Mouse (Mus musculus): Measurements from ENCODE around the gene Sntb2. TPM values are rescaled to one million over a fixed set of nuclear protein-coding genes. Genes with fewer than 3 reads are reported as not detected.
A peak's percentile ranks its signal among the peaks of the same experiment; 100 is the strongest.
"Not testable (repeated sequence)": the region's sequence is repeated elsewhere in the genome, so short reads cannot be mapped to it uniquely, and the experiment has no call there.

The Sntb2 gene
- total and polyA plus RNA-seq, 3 experiments: 3.6 to 3.8 TPM; not detected in 1

GRCm38 (mm10) chr8:106991393-106991792 is 55.8 kb downstream of the Sntb2 start:
- Histone ChIP-seq H3K79me2 (ENCODE audit: control insufficient read depth, insufficient read depth, low read length, poor library complexity) (no peaks in the 10 kb centered on the region), H3K4me1 (ENCODE audit: control insufficient read depth in 1 of 2, insufficient read depth in 2 of 2, low read length in 2 of 2) (no peaks in the 10 kb centered on the region), H3K36me3 (ENCODE audit: control insufficient read depth in 1 of 2, insufficient read depth in 2 of 2, low read length in 2 of 2) (no peaks in the 10 kb centered on the region), H3K9me3 (replicated peaks; ENCODE audit: insufficient read depth, low read length) (no peaks in the 10 kb centered on the region), H3K9ac (ENCODE audit: control insufficient read depth, low read depth, low read length, poor library complexity, severe bottlenecking) (no peak overlapping the region), H3K27me3 (ENCODE audit: control insufficient read depth in 1 of 2, insufficient read depth in 2 of 2, low read length in 2 of 2) (no peaks in the 10 kb centered on the region), H3K4me3 (ENCODE audit: control insufficient read depth in 1 of 2, insufficient read depth in 1 of 2, low read depth in 2 of 2, low read length in 2 of 2) (no peak overlapping the region), H3K27ac (ENCODE audit: control insufficient read depth, low read depth, low read length) (no peak overlapping the region)
- TF ChIP-seq MYC (IDR thresholded peaks at IDR 0.05; ENCODE audit: low read depth, low read length) (no peak), MXI1 (IDR thresholded peaks at IDR 0.05; ENCODE audit: low read depth, low read length) (no peak), MAZ (IDR thresholded peaks at IDR 0.05; ENCODE audit: low read depth, low read length) (no peak), GATA1 (IDR thresholded peaks at IDR 0.05; ENCODE audit: low read depth, low read length) (no peak), SIN3A (IDR thresholded peaks at IDR 0.05; ENCODE audit: low read length) (no peak), MAFK (IDR thresholded peaks at IDR 0.05; ENCODE audit: borderline replicate concordance, low read depth, low read length) (no peak), MYB (IDR thresholded peaks at IDR 0.05; ENCODE audit: low read depth, low read length) (no peak), MEF2A (IDR thresholded peaks at IDR 0.05; ENCODE audit: extremely low read depth, insufficient replicate concordance, low read depth, low read length, poor library complexity, severe bottlenecking) (no peak), POLR2AphosphoS5 (IDR thresholded peaks at IDR 0.05; ENCODE audit: borderline replicate concordance, low read depth, low read length) (no peak; the same call in 1 of the 2 replicates), E2F4 (IDR thresholded peaks at IDR 0.05; ENCODE audit: borderline replicate concordance, low read depth, low read length) (no peak), ZKSCAN1 (IDR thresholded peaks at IDR 0.05; ENCODE audit: low read depth, low read length) (no peak), POLR2AphosphoS2 (IDR thresholded peaks at IDR 0.05; ENCODE audit: low read length) (no peak), GABPA (IDR thresholded peaks at IDR 0.05; ENCODE audit: low read depth, low read length) (no peak)
- no peak for DNase-seq (ENCODE audit: low read depth, low spot score)

DNA sequence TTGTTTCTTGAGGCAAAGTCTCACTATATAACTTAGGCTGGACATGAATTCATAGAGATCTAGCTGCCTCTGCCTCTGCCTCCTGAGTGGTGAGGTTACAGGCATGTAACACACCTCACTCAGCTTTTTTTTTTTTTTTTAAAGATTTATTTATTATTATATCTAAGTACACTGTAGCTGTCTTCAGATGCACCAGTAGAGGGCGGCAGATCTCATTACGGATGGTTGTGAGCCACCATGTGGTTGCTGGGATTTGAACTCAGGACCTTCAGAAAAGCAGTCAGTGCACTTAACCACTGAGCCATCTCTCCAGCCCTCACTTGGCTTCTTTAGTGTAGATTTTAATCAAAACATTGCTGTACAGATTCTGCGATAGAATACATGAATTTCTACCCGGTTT is 60.8 kb downstream of the Sntb2 start:
- not testable (repeated sequence) for H3K4me1 ChIP-seq (ENCODE audit: control insufficient read depth in 1 of 2, insufficient read depth in 2 of 2, low read length in 2 of 2); H3K79me2 ChIP-seq (ENCODE audit: control insufficient read depth, insufficient read depth, low read length, poor library complexity); H3K4me3 ChIP-seq (ENCODE audit: control insufficient read depth in 1 of 2, insufficient read depth in 1 of 2, low read depth in 2 of 2, low read length in 2 of 2); H3K9ac ChIP-seq (ENCODE audit: control insufficient read depth, low read depth, low read length, poor library complexity, severe bottlenecking); H3K36me3 ChIP-seq (ENCODE audit: control insufficient read depth in 1 of 2, insufficient read depth in 2 of 2, low read length in 2 of 2); H3K27me3 ChIP-seq (ENCODE audit: control insufficient read depth in 1 of 2, insufficient read depth in 2 of 2, low read length in 2 of 2); H3K9me3 ChIP-seq (replicated peaks; ENCODE audit: insufficient read depth, low read length); H3K27ac ChIP-seq (ENCODE audit: control insufficient read depth, low read depth, low read length)
- peak; percentile 41 for DNase-seq (ENCODE audit: low read depth, low spot score)
- TF ChIP-seq CTCF (IDR thresholded peaks at IDR 0.05 in 2 of 3, conservative IDR thresholded peaks at IDR 0.05 in 1 of 3; ENCODE audit: control insufficient read depth in 1 of 3, insufficient read depth in 1 of 3, low read depth in 2 of 3, low read length in 3 of 3, poor library complexity in 1 of 3, severe bottlenecking in 1 of 3) (peak in 2 of 3 experiments; percentile 8 to 28; a peak in 3 of 6 replicates), ZNF384 (IDR thresholded peaks at IDR 0.05; ENCODE audit: low read depth, low read length) (peak; percentile 75)

GRCm38 (mm10) chr8:106997416-106997815 is 61.9 kb downstream of the Sntb2 start:
- TF ChIP-seq MAX (IDR thresholded peaks at IDR 0.05; ENCODE audit: low read length) (no peak), MAFK (IDR thresholded peaks at IDR 0.05; ENCODE audit: borderline replicate concordance, low read depth, low read length) (no peak), MYC (IDR thresholded peaks at IDR 0.05; ENCODE audit: low read depth, low read length) (no peak), USF1 (IDR thresholded peaks at IDR 0.05; ENCODE audit: low read depth, low read length) (no peak), UBTF (IDR thresholded peaks at IDR 0.05; ENCODE audit: borderline replicate concordance, insufficient read depth, low read depth, low read length) (no peak), GABPA (IDR thresholded peaks at IDR 0.05; ENCODE audit: low read depth, low read length) (no peak), TBP (IDR thresholded peaks at IDR 0.05; ENCODE audit: low read depth, low read length) (no peak), KAT2A (conservative IDR thresholded peaks at IDR 0.05; ENCODE audit: low read depth, low read length) (no peak), TAL1 (IDR thresholded peaks at IDR 0.05; ENCODE audit: low read length) (no peak), ZMIZ1 (IDR thresholded peaks at IDR 0.05; ENCODE audit: low read depth, low read length) (no peak), E2F4 (IDR thresholded peaks at IDR 0.05; ENCODE audit: borderline replicate concordance, low read depth, low read length) (no peak), MXI1 (IDR thresholded peaks at IDR 0.05; ENCODE audit: low read depth, low read length) (no peak), ZNF384 (IDR thresholded peaks at IDR 0.05; ENCODE audit: low read depth, low read length) (no peak)
- Histone ChIP-seq H3K4me3 (ENCODE audit: control insufficient read depth in 1 of 2, insufficient read depth in 1 of 2, low read depth in 2 of 2, low read length in 2 of 2) (no peak overlapping the region), H3K4me1 (ENCODE audit: control insufficient read depth in 1 of 2, insufficient read depth in 2 of 2, low read length in 2 of 2) (no peaks in the 10 kb centered on the region), H3K27me3 (ENCODE audit: control insufficient read depth in 1 of 2, insufficient read depth in 2 of 2, low read length in 2 of 2) (no peaks in the 10 kb centered on the region), H3K27ac (ENCODE audit: control insufficient read depth, low read depth, low read length) (no peak overlapping the region), H3K9ac (ENCODE audit: control insufficient read depth, low read depth, low read length, poor library complexity, severe bottlenecking) (no peak overlapping the region), H3K36me3 (ENCODE audit: control insufficient read depth in 1 of 2, insufficient read depth in 2 of 2, low read length in 2 of 2) (no peaks in the 10 kb centered on the region), H3K9me3 (replicated peaks; ENCODE audit: insufficient read depth, low read length) (no peaks in the 10 kb centered on the region), H3K79me2 (ENCODE audit: control insufficient read depth, insufficient read depth, low read length, poor library complexity) (no peaks in the 10 kb centered on the region)
- DNase-seq (ENCODE audit: low read depth, low spot score): no peak
